Mouse (Mus musculus): ENCODE data around the gene Ube2e1.
"Not testable (repeated sequence)": the region's sequence is repeated elsewhere in the genome, so short reads cannot be mapped to it uniquely, and the experiment has no call there.

Ube2e1 gene

DNA sequence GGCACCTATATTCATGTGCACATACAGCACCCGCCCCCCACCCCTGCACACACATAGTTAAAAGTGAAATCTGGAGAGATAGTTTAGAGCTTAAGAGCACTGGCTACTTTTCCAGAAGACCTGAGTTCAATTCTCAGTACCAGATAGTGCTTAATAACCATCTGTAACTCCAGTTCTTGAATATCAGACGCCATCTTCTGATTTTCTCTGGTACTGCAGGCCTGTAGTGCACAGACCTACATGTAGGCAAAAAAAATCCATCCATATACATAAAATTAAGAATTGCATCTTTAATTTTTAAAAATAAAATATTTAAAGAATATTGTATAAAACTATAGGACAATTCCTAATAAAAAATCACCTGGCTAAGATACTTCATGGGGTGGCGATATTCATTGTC lies 70.5 kb downstream of the Ube2e1 start:
- DNase-seq (ENCODE audit: low read depth, low spot score) = no peak

GRCm38 (mm10) chr14:18242638-18243130 lies 89.0 kb downstream of the Ube2e1 start:
- DNase-seq (ENCODE audit: low read depth, low spot score) = no peak

DNA sequence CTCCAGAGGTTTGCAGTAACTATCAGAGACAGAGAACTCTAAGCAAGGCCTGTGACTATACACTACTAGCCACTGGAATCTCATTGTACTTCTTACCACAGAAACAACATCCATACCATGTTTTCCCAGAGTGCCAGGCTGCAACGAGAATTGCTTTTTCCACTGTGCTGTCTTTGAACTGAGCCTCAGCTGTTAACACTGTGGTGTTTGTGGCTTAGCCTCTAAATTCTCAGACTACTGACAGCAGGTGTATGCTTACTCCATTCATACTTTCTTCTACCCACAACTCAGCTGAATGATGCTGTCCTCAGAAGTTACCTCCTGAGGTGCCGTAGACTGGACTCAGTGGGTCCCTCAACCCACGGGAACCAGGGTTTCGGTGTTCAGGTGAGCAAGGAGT lies 89.9 kb downstream of the Ube2e1 start:
- no peak for DNase-seq (ENCODE audit: low read depth, low spot score)

DNA sequence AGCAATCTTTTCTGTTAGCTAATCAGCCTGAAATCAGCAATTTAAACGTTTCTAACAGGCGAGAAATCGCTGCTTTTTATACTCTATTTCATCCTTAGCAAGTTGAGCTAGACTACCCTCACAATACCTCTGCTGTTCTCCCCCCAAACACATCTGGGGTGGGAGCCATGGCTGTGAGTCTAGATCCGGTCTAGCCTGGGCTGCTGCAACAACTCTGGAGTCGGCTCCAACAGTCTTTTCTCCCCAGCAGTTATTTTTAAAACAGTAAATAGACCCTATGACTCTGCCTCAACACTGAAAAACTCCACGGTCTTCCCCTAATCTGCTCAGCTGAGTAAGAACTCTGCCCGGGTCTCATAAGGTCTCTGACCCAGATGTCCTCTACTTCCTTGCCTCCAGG lies 91.5 kb downstream of the Ube2e1 start:
- no peak for DNase-seq (ENCODE audit: low read depth, low spot score)

GRCm38 (mm10) chr14:18238750-18239731 lies 92.6 kb downstream of the Ube2e1 start, which contains the start of gene Nr1d2:
Nr1d2 (minus strand) TSS chr14:18239127.
- DNase-seq (ENCODE audit: low read depth, low spot score) = peak; percentile 99

DNA sequence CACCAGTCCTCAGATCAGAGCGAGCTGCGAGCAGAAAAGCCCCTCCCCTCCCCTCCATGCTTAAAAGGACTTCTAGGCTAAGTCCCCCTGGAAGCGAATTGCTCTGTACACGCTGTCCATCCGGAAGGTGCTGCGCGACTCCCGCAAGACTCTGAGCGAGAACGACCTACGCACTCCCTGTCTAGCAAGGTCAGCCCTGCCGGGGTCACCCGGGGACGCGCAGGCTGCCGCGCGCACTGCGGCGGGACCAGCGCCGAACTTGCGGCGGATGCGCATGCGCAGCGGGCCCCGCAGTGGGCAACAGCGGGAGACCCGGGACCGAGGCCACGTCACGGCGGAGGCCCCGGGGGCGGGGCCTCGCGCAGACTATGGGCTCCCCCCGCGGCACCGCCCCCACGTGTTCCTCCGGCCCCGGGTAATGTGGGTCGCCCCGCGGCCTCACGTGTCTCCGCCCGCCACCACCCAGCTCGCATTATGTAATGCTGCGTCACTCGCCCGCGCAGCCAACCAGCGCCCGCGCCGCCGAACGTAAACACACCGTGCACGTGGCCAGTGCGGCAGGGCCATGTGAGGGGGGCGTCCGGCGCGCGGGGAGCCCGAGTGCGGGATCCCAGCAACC lies 93.4 kb downstream of the Ube2e1 start:
- peak; percentile 96 for DNase-seq (ENCODE audit: low read depth, low spot score)

DNA sequence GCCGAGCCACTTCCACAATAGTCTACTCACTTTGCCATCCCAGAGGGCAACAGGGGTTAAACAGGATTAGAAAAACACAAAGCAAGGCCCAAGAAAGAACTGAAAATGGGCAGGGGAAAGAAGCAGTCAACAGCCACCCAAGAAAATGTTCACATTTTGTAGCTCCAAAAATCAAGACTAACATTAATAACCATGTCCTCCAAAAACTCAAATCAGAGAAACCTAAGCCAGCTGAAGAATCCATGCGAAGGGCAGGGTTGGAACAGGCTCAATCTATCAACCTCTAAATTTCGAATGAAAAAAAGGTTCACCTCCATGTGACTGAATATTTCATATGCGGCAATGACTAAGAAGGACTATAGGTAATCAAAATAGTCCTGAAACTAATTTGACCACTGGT lies 94.3 kb downstream of the Ube2e1 start:
- no peak for DNase-seq (ENCODE audit: low read depth, low spot score)

- not testable (repeated sequence) for DNase-seq (ENCODE audit: low read depth, low spot score)
Observed at GRCm38 (mm10) chr14:18236496-18237235, 95.0 kb downstream of the Ube2e1 start.

DNA sequence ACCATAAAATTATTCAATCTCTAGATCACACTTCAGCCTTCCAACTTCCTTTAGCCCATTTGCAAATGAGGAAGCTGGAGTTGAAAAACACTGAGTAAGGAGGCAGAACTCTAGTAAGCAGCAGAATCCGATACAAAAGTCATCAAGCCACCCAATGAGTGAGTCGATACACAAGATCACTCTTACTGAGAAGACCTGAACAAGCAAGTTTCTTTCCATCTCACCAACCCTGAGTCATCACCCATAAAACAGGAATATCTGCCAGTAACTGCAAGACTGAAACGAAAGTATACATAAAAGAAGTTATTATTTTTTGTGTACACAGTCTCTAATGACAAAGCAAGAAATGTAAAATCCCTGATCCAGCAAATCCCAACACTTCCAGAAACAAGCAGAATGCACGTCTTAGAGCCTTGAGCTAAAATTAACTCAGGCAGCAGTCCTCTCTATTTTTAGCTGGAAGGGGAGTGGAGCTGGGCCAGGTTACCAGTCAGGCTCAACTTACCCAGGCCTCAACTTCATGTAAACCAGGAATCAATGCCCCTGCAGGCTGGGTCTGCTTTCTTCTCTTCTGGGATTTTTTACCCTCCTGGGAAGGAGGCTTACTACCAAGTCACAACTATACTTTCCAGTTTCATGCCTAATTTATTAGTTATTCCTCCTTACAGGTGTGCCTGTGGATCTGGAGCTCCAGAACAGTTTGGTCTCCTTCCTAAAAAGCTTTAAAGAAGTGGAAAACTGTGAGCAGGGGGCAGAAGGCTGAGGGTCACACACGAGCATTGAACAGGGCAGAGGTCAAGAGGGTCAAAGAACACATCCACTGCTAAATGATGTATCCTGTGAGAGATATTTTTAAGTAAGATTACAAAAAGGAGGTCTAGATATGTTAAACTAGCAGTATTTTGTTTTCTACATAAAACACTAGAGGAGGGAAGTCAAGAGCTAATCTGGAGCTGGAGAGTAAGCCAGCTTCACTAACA lies 97.4 kb downstream of the Ube2e1 start:
- DNase-seq (ENCODE audit: low read depth, low spot score) = no peak

GRCm38 (mm10) chr14:18233076-18233475 lies 98.6 kb downstream of the Ube2e1 start:
- no peak for DNase-seq (ENCODE audit: low read depth, low spot score)

Data from forelimb bud, embryonic 11.5 days (tissue).